Comparison of ENCODE assay signal across 18 mouse cellular contexts in genomic region chr11:20254791-20255190, GRCm38 (mm10). TPM values are rescaled to one million over a fixed set of nuclear protein-coding genes. Genes with fewer than 3 reads are reported as not detected.
DNase-seq lines count a peak whose midpoint lies in the region; TF ChIP-seq lines count a peak whose summit lies in the region.
"Had no signal": no experiment of that assay in that cellular context is flagged by ENCODE, and none has a peak within 500 bp of the region (broad histone marks: within the 10 kb centered on the region; RNA-seq: fewer than 3 reads in every experiment).

No protein-coding gene starts in this region.

- peak; percentile 1 for DNase-seq in embryo, embryonic 10 days (ENCODE audit: low spot score)
- DNase-seq in embryo, embryonic 11 days: no peak
- peak; percentile 58 for DNase-seq in heart, adult 11 months
- no peak for DNase-seq in heart, adult 2 months
- DNase-seq in heart, embryonic 10.5 days (ENCODE audit: low spot score): peak; percentile 59
- DNase-seq in heart, postnatal 14 days: no peak
- DNase-seq: adrenal gland, adult 2 months; adrenal gland, adult 8-10 months; adrenal gland, postnatal 10 days; adrenal gland, postnatal 14 days; adrenal gland, postnatal 25 days; adrenal gland, postnatal 36 days; B cell, adult 2 months; cerebellum, adult 11 months; cerebellum, adult 11-12 months; cerebellum, adult 18-20 months had no signal

- H3K9ac ChIP-seq in heart, adult 2 months (ENCODE audit: low read depth, low read length): no peak overlapping the region

- no peak overlapping the region for H3K27ac ChIP-seq in heart, adult 2 months
- H3K27ac ChIP-seq in heart, embryonic 10.5 days: no peak overlapping the region

- no peaks in the 10 kb centered on the region for H3K27me3 ChIP-seq in heart, adult 2 months (ENCODE audit: control insufficient read depth, insufficient read depth, low read length)
- H3K27me3 ChIP-seq in heart, embryonic 10.5 days (ENCODE audit: insufficient read depth, poor library complexity, severe bottlenecking): no peaks in the 10 kb centered on the region
- H3K27me3 ChIP-seq: Patski had no signal

- no peaks in the 10 kb centered on the region for H3K9me3 ChIP-seq in heart, embryonic 10.5 days
- H3K9me3 ChIP-seq: G1E had no signal

- H3K36me3 ChIP-seq in heart, adult 2 months (ENCODE audit: control insufficient read depth, insufficient read depth, low read length): no peaks in the 10 kb centered on the region
- H3K36me3 ChIP-seq in heart, embryonic 10.5 days: no peaks in the 10 kb centered on the region
- H3K36me3 ChIP-seq: G1E had no signal

- TF ChIP-seq POLR2A in heart, adult 2 months (IDR thresholded peaks at IDR 0.05; ENCODE audit: insufficient read depth, low read depth, low read length): no peak

- H3K4me3 ChIP-seq in heart, adult 2 months: no peak overlapping the region
- H3K4me3 ChIP-seq in heart, embryonic 10.5 days: no peak overlapping the region

- intact Hi-C loops in heart, adult 2 months (cut with DNase I): no loop called here
- intact Hi-C loops in heart, postnatal 14 days (cut with DNase I): no loop called here

- peaks cover 1% of the 10 kb centered on the region for H3K4me1 ChIP-seq in heart, adult 2 months (ENCODE audit: control insufficient read depth, insufficient read depth, low read length)
- peaks cover 9% of the 10 kb centered on the region; the same call in 1 of the 2 replicates for H3K4me1 ChIP-seq in heart, embryonic 10.5 days

- no peaks in the 10 kb centered on the region for H3K79me2 ChIP-seq in heart, adult 2 months (replicated peaks; ENCODE audit: control insufficient read depth, insufficient read depth, low read length)

- TF ChIP-seq EP300 in heart, adult 2 months (IDR thresholded peaks at IDR 0.05; ENCODE audit: insufficient read depth, low read depth, low read length): no peak

- 36% methylated on average over 4 of the region's 4 CpGs for WGBS in heart, adult 2 months
- 70% methylated on average over 4 of the region's 4 CpGs for WGBS in heart, embryonic 10.5 days

- TF ChIP-seq CTCF in heart, adult 2 months (IDR thresholded peaks at IDR 0.05): no peak

RNA-seq across cellular contexts. Expression of gene Cep68, which starts 5.6 kb away (rescaled TPM):
- total RNA-seq in heart, adult 2 months (2021): 10 to 100 TPM; 43.1 to 49.3 TPM
- polyA plus RNA-seq in heart, adult 2 months (2012; rRNA removed): 20.1 and 33.4 TPM in 2 replicates
- polyA plus RNA-seq in heart, embryonic 10.5 days (2016; fragmentation: Nextera tagmentation; extraction: Ambion mirVana): 39.0 and 40.8 TPM in 2 replicates
- total RNA-seq in heart, postnatal 14 days (2021): 10 to 100 TPM; 42.1 to 48.1 TPM

RNA-seq across cellular contexts. Expression of gene Rab1a, which starts 53.6 kb away (rescaled TPM):
- total RNA-seq in heart, adult 2 months (2021): 100 to 1,000 TPM; 119 to 131 TPM
- polyA plus RNA-seq in heart, adult 2 months (2012; rRNA removed): 52.8 and 93.3 TPM in 2 replicates
- polyA plus RNA-seq in heart, embryonic 10.5 days (2016; fragmentation: Nextera tagmentation; extraction: Ambion mirVana): 207 and 233 TPM in 2 replicates
- 100 to 1,000 TPM; 134 to 141 TPM for total RNA-seq in heart, postnatal 14 days (2021)

Comparison
In these comparisons a context has a peak if more than half of its experiments do, and no peak if none do; other contexts are left out.
1. DNase-seq: peak in embryo, embryonic 10 days (single experiment), heart, adult 11 months (single experiment) and heart, embryonic 10.5 days (single experiment); none in embryo, embryonic 11 days (single experiment), heart, adult 2 months (0 of 2) and heart, postnatal 14 days (0 of 2).